Mouse (Mus musculus): ENCODE data around the gene Hba-x.
"Not testable (repeated sequence)": the region's sequence is repeated elsewhere in the genome, so short reads cannot be mapped to it uniquely, and the experiment has no call there.

Gene Hba-x

DNA sequence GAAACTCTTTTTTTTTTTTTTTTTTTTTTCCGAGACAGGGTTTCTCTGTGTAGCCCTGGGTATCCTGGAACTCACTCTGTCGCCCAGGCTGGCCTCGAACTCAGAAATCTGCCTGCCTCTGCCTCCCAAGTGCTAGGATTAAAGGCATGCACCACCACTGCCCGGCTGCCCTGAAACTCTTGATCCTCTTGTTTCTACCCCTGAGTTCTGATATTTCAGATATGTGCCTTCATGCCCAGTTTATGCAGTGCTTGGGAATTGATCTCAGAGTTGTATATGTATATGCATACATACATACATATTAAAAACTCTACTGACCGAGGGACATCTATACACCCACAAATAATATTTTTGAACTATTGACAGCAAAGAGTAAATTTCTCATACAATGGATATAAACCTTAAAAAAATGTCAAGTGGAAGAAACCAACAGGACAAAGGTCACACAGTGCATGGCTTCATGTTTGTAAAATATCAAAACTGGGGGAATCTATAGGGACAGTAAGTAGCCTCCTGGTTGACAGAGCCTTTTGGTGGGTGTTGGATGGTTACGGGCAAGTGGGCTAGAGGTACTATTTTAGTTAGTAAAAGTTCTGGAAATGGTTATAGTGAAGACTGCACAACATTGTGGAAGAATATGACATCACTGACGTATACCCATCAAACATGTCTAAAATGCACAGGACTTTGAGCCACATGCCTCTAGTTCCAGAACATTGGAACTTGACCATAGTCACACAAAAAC, 9.0 kb downstream of the Hba-x start:
- in situ Hi-C loops (cut with MseI, MboI) = loop anchor here in 1 of 2 experiments (5.0 kb wide), 1 partner anchor 37 kb away; no protein-coding TSS in a partner anchor

DNA sequence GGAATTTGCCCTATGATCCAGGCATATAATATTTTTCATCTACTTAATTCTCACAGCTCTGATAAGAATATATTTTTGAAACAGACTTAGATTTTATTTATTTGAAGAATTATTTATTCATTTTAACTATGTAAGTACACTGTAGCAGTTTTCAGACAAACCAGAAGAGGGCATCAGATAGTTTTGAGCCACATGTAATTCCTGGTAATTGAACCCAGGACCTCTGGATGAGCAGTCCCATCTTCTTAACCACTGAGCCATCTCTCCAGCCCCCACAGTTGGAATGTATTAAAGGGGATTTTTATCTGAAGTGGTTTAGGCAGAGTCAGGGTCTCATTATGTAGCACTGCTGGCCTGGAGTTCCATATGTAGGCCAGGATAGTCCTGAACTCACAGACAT, 9.7 kb downstream of the Hba-x start:
- in situ Hi-C loops (cut with MseI, MboI) = loop anchor here in 1 of 2 experiments (5.0 kb wide), 1 partner anchor 36 kb away; no protein-coding TSS in a partner anchor

GRCm38 (mm10) chr11:32286695-32287492, 10.7 kb downstream of the Hba-x start, which contains the start of gene Hbq1b:
Gene Hbq1b (plus strand): TSS chr11:32286965.
- in situ Hi-C loops (cut with MseI, MboI) = loop anchor here in 1 of 2 experiments (5.0 kb wide), 1 partner anchor 35 kb away; no protein-coding TSS in a partner anchor

DNA sequence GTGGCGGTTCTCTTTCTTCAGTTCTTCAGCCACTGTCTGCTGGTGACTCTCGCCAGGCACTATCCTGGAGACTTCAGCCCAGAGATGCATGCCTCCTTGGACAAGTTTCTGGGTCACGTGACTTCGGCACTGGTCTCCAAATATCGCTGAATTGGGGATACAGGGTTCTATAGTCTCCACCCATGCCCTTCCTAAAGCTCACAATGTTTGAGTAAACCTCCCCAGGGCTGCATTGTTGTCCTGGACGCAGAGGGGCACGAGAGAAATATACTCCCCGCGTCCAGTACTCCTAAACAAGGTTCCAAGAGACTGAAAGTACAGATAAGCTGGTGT, 11.3 kb downstream of the Hba-x start:
- in situ Hi-C loops (cut with MseI, MboI) = loop anchor here in 1 of 2 experiments (5.0 kb wide), 1 partner anchor 35 kb away; no protein-coding TSS in a partner anchor

- in situ Hi-C loops (cut with MseI, MboI) = not testable (repeated sequence)
Measured at GRCm38 (mm10) chr11:32292819-32293218, 16.6 kb downstream of the Hba-x start.

- in situ Hi-C loops (cut with MseI, MboI) = not testable (repeated sequence)
Measured at GRCm38 (mm10) chr11:32293479-32293878, 17.3 kb downstream of the Hba-x start.

DNA sequence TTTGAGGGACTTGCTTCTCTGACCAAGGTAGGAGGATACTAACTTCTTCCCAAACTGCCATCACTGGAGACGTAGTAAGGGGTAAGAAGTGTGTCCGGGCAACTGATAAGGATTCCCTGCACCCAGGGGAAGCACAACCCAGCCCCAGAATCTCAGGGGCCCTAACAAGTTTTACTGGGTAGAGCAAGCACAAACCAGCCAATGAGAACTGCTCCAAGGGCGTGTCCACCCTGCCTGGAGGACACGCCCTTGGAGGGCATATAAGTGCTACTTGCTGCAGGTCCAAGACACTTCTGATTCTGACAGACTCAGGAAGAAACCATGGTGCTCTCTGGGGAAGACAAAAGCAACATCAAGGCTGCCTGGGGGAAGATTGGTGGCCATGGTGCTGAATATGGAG, 20.0 kb downstream of the Hba-x start, which contains the start of gene Hba-a2:
TSS of gene Hba-a2 (plus strand) at position 287 of the 400 bp plus-strand sequence.
- in situ Hi-C loops (cut with MseI, MboI) = not testable (repeated sequence)

GRCm38 (mm10) chr11:32297417-32297816, 21.2 kb downstream of the Hba-x start:
- in situ Hi-C loops (cut with MseI, MboI) = not testable (repeated sequence)

GRCm38 (mm10) chr11:32297866-32298531, 21.8 kb downstream of the Hba-x start:
- in situ Hi-C loops (cut with MseI, MboI) = no loop called here

GRCm38 (mm10) chr11:32298532-32298918, 22.3 kb downstream of the Hba-x start:
- in situ Hi-C loops (cut with MseI, MboI) = no loop called here

DNA sequence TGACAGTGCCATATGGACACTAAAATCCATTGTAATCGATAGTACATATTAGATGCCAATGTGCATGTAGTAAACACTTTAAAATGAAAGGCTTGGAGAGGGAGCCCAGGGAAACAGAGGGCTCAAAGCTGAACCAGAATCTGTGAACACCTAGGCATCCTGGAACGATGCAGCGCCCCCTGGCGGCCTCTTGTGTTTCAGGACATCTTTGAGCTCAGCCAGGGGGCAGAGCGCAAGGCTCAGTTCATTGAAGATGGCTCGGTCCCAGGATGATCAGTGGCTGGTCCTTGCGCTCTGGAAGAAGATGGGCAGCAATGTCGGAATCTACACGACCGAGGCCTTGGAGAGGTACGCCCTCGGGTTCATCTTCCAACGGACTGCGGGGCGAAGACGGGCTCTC, 23.7 kb downstream of the Hba-x start, which contains the start of gene Hbq1a:
TSS of gene Hbq1a (plus strand) at position 205 of the 400 bp plus-strand sequence.
- in situ Hi-C loops (cut with MseI, MboI) = not testable (repeated sequence)

DNA sequence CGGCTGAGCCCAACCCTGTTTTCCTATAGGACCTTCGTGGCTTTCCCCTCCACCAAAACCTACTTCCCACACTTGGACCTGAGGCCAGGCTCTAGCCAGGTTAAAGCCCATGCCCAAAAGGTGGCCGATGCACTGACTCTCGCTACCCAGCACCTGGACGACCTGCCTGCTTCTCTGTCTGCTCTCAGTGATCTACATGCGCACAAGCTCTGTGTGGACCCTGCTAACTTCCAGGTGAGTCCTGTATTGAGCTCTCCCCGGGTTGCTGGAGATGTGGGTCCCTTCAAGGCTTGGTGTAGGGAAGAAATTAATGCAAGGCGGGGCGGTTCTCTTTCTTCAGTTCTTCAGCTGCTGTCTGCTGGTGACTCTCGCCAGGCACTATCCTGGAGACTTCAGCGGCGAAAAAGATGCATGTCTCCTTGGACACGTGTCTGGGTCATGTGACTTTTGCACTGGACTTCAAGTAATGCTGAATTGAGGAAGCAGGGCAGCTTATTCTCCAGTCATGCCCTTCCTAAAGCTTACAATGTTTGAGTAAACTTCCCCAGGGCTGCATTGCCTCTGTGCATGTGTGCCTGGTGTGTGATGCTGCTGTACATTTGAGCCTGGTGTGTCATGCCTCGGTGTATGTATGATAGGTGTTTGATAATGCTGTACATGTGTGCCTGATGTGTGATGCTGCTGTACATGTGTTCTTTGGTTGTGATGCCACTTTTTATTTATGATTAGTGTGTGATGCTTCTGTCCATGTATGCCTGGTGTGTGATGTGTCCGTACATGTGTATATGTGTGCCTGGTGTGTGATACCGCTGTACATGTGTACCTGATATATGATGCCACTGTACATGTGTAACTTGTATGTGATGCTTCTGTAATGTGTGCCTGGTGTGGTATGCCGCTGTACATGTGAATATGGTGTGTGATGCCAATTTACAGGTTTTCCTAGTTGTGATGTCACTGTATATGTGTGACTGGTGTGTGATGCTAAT, 24.4 kb downstream of the Hba-x start:
- in situ Hi-C loops (cut with MseI, MboI) = no loop called here

- in situ Hi-C loops (cut with MseI, MboI) = no loop called here
Measured at GRCm38 (mm10) chr11:32301506-32301905, 25.3 kb downstream of the Hba-x start.

DNA sequence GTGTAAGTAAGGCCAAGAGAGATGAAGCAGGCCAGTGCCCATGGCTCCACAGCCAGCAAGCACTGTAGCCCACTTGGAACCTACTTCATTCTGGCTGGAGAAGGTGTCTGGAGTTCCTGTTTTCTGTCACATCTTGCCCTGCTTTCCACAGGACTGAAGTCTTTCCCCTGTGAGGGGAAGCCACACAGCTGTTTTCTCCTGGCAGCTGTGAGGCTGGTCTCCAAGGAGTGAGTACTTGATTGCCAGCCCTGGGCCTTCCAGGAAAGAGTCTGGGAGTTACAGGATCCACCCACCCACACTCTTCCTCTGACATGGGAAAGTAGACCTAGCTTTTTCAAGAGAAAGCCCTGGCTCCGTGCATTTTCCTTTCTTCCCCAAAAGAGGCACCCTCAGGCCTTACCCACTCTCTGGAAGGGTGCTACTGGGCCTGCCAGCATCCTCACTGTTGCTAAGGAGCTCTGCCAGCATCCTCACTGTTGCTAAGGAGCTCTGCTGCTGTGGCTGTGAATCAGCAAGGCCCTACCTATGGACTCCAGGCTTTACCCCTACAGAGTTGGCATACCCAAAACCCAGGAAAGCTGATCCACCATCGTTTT, 26.7 kb downstream of the Hba-x start:
- in situ Hi-C loops (cut with MseI, MboI) = no loop called here

DNA sequence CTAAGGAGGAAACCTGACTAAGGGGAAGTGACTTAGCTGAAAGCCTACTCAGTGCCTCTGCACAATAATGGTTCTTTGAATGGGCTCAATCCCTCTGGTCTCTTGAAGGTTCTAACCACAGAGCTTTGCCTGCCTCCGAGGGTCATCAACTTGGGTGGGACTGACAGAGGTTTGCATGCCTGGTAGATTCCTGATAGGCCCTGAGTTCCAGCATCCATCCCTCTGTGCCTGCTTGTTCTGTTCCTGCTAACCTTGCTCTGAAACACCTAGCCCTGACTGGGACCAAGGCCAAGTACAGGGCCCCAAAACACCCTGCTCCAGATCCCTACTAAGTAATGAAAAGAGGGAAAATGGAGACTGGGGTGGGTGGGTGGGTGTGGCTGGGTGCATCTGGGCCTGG, 27.3 kb downstream of the Hba-x start:
- in situ Hi-C loops (cut with MseI, MboI) = no loop called here

GRCm38 (mm10) chr11:32307006-32307405, 30.8 kb downstream of the Hba-x start:
- in situ Hi-C loops (cut with MseI, MboI) = no loop called here

DNA sequence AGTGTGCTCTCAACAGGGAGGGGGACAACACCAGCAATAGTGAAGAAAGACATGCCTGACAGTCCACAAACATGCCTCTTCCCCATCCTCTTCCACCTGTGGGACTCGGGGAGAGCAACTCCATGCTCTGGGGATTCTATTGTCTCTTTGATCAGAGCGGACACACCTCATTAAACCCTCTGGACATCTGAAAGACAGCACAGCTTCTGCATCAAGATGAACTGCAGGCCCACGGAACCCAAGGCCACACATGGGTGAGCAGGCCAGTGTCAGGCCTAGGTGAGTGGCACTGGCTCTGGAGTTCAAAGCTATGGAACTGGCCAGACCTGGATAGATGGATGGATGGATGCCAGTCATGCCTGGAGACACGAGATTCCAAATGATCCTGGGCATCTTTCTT, 33.2 kb downstream of the Hba-x start:
- in situ Hi-C loops (cut with MseI, MboI) = no loop called here

GRCm38 (mm10) chr11:32309928-32310327, 33.7 kb downstream of the Hba-x start:
- in situ Hi-C loops (cut with MseI, MboI) = no loop called here

DNA sequence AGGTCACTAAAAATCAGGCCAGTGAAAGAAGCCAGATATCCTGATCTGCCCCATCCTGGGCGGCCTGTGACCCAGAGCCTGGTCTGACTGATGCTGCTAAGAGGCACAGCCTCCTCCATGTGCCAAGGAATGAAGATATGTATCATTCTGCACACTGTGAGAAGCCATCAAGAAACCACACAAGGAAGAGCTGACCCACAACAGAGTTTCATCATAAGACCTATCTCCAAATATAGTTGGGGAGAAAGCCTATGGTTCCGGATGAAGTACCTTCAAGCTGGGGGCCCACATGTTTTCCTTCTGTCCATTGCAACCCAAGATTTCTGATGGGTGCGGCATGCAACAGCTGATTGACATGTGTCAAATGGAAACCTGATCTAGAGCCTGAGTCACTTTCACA, 39.8 kb downstream of the Hba-x start:
- in situ Hi-C loops (cut with MseI, MboI) = no loop called here

Data from mouse trophoblast stem cell (cell line).